Mouse (Mus musculus): Measurements from ENCODE around the gene Mettl7a1.
A peak's percentile ranks its signal among the peaks of the same experiment; 100 is the strongest.
"Not testable (repeated sequence)": the region's sequence is repeated elsewhere in the genome, so short reads cannot be mapped to it uniquely, and the experiment has no call there.

Mettl7a1 gene

GRCm38 (mm10) chr15:100341314-100341980 is 37.5 kb downstream of the Mettl7a1 start:
- not testable (repeated sequence) for DNase-seq (ENCODE audit: extremely low read depth, low read depth)

DNA sequence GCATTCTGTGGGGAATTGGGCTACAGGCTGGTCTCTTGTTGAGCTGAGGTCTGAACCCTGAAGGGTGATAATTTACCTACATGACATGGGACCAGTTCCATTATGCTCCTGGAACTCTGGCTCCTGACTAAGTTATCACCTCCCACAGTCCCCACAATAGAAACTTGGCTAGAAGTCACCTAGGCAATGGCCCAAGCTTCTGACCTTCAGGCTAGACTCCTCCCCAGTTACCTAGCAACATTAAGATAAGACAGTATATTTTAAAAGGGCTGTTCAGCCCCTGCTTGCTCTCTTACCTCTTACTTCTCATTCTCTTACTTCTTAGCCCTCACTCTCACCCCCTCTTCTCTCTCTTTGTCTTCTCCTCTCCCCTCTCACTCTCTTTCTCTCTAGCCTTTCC is 41.5 kb downstream of the Mettl7a1 start:
- DNase-seq (ENCODE audit: extremely low read depth, low read depth), result no peak

DNA sequence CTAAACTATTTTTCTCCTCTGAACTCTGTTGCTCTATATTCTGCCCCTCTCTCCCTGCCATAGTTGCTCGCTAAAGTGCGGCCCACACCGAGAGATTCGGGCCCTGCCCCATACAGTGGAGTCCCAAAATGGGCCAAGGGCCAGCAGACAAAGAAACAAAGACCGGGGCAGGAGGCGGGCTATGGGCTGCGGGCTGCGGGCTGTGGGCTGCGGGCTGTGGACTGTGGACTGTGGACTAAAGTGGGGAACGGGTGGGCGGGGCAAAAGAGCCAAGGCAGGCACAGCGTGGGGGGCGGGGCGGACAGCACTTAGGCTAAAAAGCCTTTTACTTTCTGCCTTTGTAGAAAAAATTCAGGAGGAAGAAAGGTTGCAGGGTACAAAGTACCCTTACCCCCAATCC is 42.8 kb downstream of the Mettl7a1 start:
- DNase-seq (ENCODE audit: extremely low read depth, low read depth), result no peak

- no peak for DNase-seq (ENCODE audit: extremely low read depth, low read depth)
Measured at GRCm38 (mm10) chr15:100349496-100349895, 45.6 kb downstream of the Mettl7a1 start.

GRCm38 (mm10) chr15:100351501-100352060 is 47.6 kb downstream of the Mettl7a1 start:
- no peak for DNase-seq (ENCODE audit: extremely low read depth, low read depth)

DNA sequence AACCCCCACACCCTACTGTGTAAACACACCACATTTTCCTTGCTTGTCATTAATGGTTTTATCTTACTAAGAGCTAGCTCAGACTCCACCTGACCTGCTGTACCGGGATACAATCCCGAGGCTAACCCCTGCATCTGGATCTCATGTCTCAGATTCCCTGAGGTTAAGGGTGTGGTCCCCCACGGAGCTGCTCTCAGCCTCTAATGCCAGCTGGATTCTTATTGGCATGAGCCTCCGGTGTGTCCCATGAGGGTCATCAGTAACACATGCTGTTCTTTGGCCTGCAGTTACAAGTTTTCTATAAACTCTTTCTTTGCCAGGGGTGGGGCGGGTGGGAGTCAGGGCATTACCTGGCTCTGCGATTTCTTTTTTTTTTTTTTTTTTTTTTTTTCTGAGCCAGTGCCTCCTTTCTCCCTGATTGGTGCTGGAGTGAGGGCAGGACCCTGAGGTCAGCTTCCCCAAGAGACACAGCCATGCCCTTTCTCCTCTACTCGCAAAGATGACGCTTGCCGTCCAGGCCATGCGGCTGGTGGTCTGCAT is 48.8 kb downstream of the Mettl7a1 start, which contains the start of the genes Methig1 and Mettl7a2:
TSS of gene Methig1 (plus strand) at position 439 of the 540 bp plus-strand sequence.
TSS of gene Mettl7a2 (plus strand) at position 490 of the 540 bp plus-strand sequence.
- DNase-seq (ENCODE audit: extremely low read depth, low read depth), result no peak

GRCm38 (mm10) chr15:100353399-100353798 is 49.5 kb downstream of the Mettl7a1 start:
- DNase-seq (ENCODE audit: extremely low read depth, low read depth), result not testable (repeated sequence)

GRCm38 (mm10) chr15:100355876-100356275 is 51.9 kb downstream of the Mettl7a1 start:
- DNase-seq (ENCODE audit: extremely low read depth, low read depth), result no peak

- no peak for DNase-seq (ENCODE audit: extremely low read depth, low read depth)
Measured at GRCm38 (mm10) chr15:100364242-100364641, 60.3 kb downstream of the Mettl7a1 start, which contains the start of gene Higd1c. Gene Higd1c (plus strand): TSS chr15:100364542.

GRCm38 (mm10) chr15:100365967-100366366 is 62.0 kb downstream of the Mettl7a1 start:
- DNase-seq (ENCODE audit: extremely low read depth, low read depth), result not testable (repeated sequence)

DNA sequence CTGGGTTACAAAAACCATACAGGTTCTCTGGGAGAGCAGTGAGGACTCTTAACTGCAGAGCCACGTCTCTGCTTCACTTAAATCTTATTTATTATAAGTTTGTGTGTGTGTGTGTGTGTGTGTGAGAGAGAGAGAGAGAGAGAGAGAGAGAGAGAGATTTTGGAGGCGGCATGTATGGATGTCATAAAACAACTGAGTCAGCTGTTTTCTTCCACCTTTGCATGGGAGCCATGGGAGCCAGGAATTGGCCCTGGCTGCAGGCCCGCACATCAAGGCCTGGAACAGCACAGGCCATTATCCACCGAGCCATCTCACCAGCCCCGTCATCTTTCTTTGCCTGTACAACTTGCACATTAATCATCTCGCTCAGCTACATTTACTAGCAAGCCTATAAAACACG is 63.2 kb downstream of the Mettl7a1 start:
- no peak for DNase-seq (ENCODE audit: extremely low read depth, low read depth)

DNA sequence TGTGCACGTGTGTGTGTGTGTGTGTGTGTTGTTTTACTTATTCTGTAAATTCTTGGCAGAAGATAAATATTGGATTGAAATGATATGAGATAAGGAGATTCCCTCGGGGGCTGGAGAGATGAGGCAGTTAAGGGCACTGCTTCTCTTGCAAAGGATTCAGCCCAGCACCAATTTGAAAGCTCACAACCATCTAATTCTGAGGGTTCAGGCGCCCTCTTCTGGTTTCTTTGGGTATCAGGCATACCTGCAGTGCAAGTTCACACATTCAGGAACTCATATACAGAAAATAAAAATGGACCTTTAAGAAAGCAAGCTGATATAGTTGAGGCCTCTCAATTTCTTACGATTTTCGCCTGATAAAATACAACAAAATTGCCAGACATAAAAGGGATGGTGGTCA is 71.1 kb downstream of the Mettl7a1 start:
- peak; percentile 70 for DNase-seq (ENCODE audit: extremely low read depth, low read depth)

DNA sequence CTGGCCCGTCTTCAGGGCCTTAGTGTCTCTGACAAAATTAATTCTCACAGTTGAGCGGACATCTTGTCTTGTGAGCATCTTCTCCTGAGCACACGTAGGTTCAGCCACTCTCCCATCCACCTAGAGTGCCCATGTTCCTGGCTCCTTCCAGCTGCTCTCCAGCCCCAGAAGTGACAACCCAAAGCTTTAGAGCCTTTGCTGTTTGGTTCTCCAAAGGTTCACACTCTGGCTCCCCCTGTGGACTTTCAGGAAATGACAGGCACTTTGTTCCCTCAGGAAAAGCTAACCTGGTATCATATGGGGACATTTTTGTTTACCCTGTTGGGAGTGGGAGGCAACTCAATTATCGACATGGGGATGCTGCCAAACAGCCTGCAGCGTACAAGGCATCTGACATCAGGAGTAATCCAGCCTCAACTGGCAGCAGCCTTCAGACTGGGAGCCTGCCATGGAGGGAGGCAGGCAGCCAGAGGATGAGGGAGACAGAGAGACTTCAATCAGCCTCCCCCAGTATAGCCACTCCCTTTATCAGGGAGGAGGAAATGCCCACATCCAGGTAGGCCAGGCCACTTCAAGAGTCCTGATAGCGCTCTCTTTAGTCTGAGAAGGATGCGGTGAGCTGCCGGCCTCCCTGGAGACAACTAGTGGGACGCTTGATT is 74.0 kb downstream of the Mettl7a1 start:
- DNase-seq (ENCODE audit: extremely low read depth, low read depth), result not testable (repeated sequence)

Data from MEL-GATA-1-ER (cell line).